Mouse (Mus musculus) hindbrain, embryonic 11.5 days (tissue): Measurements from ENCODE around the gene Cyp4a14. TPM values are rescaled to one million over a fixed set of nuclear protein-coding genes. Genes with fewer than 3 reads are reported as not detected.
"Not testable (repeated sequence)": the region's sequence is repeated elsewhere in the genome, so short reads cannot be mapped to it uniquely, and the experiment has no call there.

ENCODE experiments used
- ATAC-seq: fragments of 200-750 bp; cut with Nextera tagmentation; 2 replicates; pipeline ENCODE4 v1.8.0; 2017; ENCODE audit warnings: mild to moderate bottlenecking, moderate TSS enrichment, moderate library complexity; ENCODE audit not compliant: low FRiP score
- DNase-seq: peaks from one replicate; pipeline ENCODE4 v3.0.0-alpha.2; 2015; ENCODE audit warnings: low spot score
- H3K27ac ChIP-seq: fragments of 300-500 bp; sonication (generic); 2 replicates; pipeline ENCODE4 v1.5.1; 2014; ENCODE audit warnings: mild to moderate bottlenecking, low read depth, low read length
- H3K27me3 ChIP-seq: fragments of 300-500 bp; sonication (generic); 2 replicates; pipeline ENCODE4 v1.6.1; 2014; ENCODE audit warnings: mild to moderate bottlenecking, low read length, moderate library complexity, mixed read lengths; ENCODE audit not compliant: control insufficient read depth, insufficient read depth
- H3K36me3 ChIP-seq: fragments of 300-500 bp; sonication (generic); 2 replicates; pipeline ENCODE4 v1.6.1; 2014; ENCODE audit warnings: mild to moderate bottlenecking, low read length, moderate library complexity, mixed read lengths; ENCODE audit not compliant: control insufficient read depth, insufficient read depth
- H3K4me1 ChIP-seq: fragments of 300-500 bp; sonication (generic); replicated peaks from 2 replicates; pipeline ENCODE4 v1.6.1; 2014; ENCODE audit warnings: low read length, mixed read lengths; ENCODE audit not compliant: control insufficient read depth, insufficient read depth
- H3K4me2 ChIP-seq: fragments of 300-500 bp; sonication (generic); replicated peaks from 2 replicates; pipeline ENCODE4 v1.6.1; 2014; ENCODE audit warnings: mild to moderate bottlenecking, low read depth, low read length
- H3K4me3 ChIP-seq: fragments of 300-500 bp; sonication (generic); 2 replicates; pipeline ENCODE4 v1.5.1; 2014; ENCODE audit warnings: low read depth, low read length
- H3K9ac ChIP-seq: fragments of 300-500 bp; sonication (generic); 2 replicates; pipeline ENCODE4 v1.6.1; 2014; ENCODE audit warnings: low read depth, low read length
- H3K9me3 ChIP-seq: fragments of 300-500 bp; sonication (generic); 2 replicates; pipeline ENCODE4 v1.6.1; 2016; ENCODE audit warnings: low read length; ENCODE audit not compliant: control insufficient read depth
- WGBS: fragments of 180-500 bp; shearing (Covaris S2); extraction: QIAGEN DNeasy Blood & Tissue Kit; methylation state at CpG from one replicate; pipeline ENCODE4 v1.1.7; 2014; 5-methylcytosine and 5-hydroxymethylcytosine counted together
- polyA plus RNA-seq: library from polyadenylated mRNA; unstranded; fragments of >200 nt; fragmentation: Nextera tagmentation; extraction: Ambion mirVana; gene quantifications from 2 replicates; pipeline ENCODE4 v1.2.1, GENCODE M21; 2014

Cyp4a14 gene
- polyA plus RNA-seq, 1 experiment from 2014 or later: not detected

- not testable (repeated sequence) for H3K4me1 ChIP-seq, H3K9me3 ChIP-seq, DNase-seq, H3K27me3 ChIP-seq, H3K9ac ChIP-seq, H3K27ac ChIP-seq, H3K36me3 ChIP-seq, ATAC-seq, H3K4me2 ChIP-seq, H3K4me3 ChIP-seq
- 88% methylated on average over 3 of the region's 3 CpGs for WGBS
Measured at GRCm38 (mm10) chr4:115473585-115473984, 22.4 kb downstream of the Cyp4a14 start.

- WGBS: 76% methylated on average over 3 of the region's 3 CpGs
- no peak within 1 kb of the TSS for H3K9ac ChIP-seq
- H3K27me3 ChIP-seq: no peaks in the 10 kb centered on the region
- H3K36me3 ChIP-seq: no peaks in the 10 kb centered on the region
- no peak within 1 kb of the TSS for H3K4me3 ChIP-seq
- no peaks in the 10 kb centered on the region for H3K9me3 ChIP-seq
- H3K27ac ChIP-seq: no peak within 1 kb of the TSS
- no peak within 1 kb of the TSS for H3K4me2 ChIP-seq
- DNase-seq (no peak), ATAC-seq (no peak)
- no peaks in the 10 kb centered on the region for H3K4me1 ChIP-seq
Measured at GRCm38 (mm10) chr4:115452304-115452703, 43.6 kb downstream of the Cyp4a14 start, which contains the start of gene Cyp4a30b. Gene Cyp4a30b, plus strand, starts transcription at chr4:115452604.

- Histone ChIP-seq H3K4me2 (no peak overlapping the region), H3K9me3 (no peaks in the 10 kb centered on the region), H3K4me1 (no peaks in the 10 kb centered on the region), H3K9ac (no peak overlapping the region), H3K4me3 (no peak overlapping the region), H3K27me3 (no peaks in the 10 kb centered on the region), H3K36me3 (no peaks in the 10 kb centered on the region), H3K27ac (no peak overlapping the region)
- DNase-seq (no peak), ATAC-seq (no peak)
- 73% methylated on average over 3 of the region's 3 CpGs for WGBS
Measured at GRCm38 (mm10) chr4:115450577-115451137, 45.3 kb downstream of the Cyp4a14 start.

Other genes with a start within 250 kb of the Cyp4a14 start
- not detected in 2 replicates for gene Cyp4a12a, start 197.1 kb downstream of the Cyp4a14 start, polyA plus RNA-seq
- gene Cyp4a12b, start 84.5 kb downstream of the Cyp4a14 start, polyA plus RNA-seq: not detected in 2 replicates
- not detected in 2 replicates for gene Cyp4a30b, start 43.5 kb downstream of the Cyp4a14 start, polyA plus RNA-seq
- not detected in 2 replicates for gene Cyp4a10, start 22.1 kb upstream of the Cyp4a14 start, polyA plus RNA-seq
- not detected in 2 replicates for gene Cyp4a31, start 67.5 kb upstream of the Cyp4a14 start, polyA plus RNA-seq
- not detected in 2 replicates for gene Cyp4a32, start 104.8 kb upstream of the Cyp4a14 start, polyA plus RNA-seq
- gene Cyp4b1, start 151.6 kb upstream of the Cyp4a14 start, polyA plus RNA-seq: not detected in 2 replicates
- 39.9 and 45.0 TPM in 2 replicates for gene Efcab14, start 241.6 kb upstream of the Cyp4a14 start, polyA plus RNA-seq